Mouse (Mus musculus) heart, postnatal 14 days (tissue): ENCODE results near the gene Iars2. TPM values are rescaled to one million over a fixed set of nuclear protein-coding genes. Genes with fewer than 3 reads are reported as not detected.

Source experiments
- DNase-seq, 2 experiments: peaks; one replicate each; pipeline ENCODE4 v3.0.0; 2021 to 2022
- intact Hi-C: fragments of 180-260 bp; cut with DNase I; formaldehyde crosslinking; loops from one replicate; pipeline ENCODE4 v1.15.1; 2025
- microRNA-seq, 2 experiments: library from miRNA; unstranded; fragments of <30 nt; microRNA quantifications; one replicate each; pipeline ENCODE4 v1.2.0; 2021 to 2022
- total RNA-seq, 2 experiments: library from RNA; stranded (reverse); gene quantifications; 2 replicates each; pipeline ENCODE4 v1.2.3; 2021

Iars2 gene
- total RNA-seq, 2 experiments from 2014 or later: 68.3 to 69.7 TPM

DNA sequence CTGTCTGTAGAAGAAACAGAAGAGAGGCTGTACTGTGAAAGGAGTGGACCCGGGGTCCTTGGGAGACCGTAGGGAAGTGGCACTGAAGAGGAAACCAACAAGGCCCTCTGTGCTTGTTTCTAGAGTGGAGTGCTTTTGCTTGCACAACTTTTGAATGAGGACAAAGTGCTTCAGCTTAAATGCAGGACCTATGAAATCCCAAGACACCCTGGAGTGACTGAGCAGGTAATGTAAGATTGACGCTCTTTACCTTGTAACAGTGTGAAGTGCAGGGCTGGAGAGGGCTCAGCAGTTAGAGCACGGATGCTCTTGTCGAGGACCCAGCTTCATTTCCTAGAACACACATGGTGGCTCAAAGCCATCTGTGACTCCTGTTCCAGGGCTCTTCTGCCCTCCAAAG is 93.4 kb downstream of the Iars2 start:
- DNase-seq: no peak
- intact Hi-C loops: no loop called here

Small RNA genes within 50 kb of the gene (microRNA-seq; reads per million reads assigned to microRNA genes)
- gene Mir194-1 (0.48 to 15.6 reads per million in 2 experiments), gene Mir215 (0.12 to 54.6 reads per million in 2 experiments), gene Mir664 (59.4 to 157 reads per million in 2 experiments)

Other genes with a start within 250 kb of the Iars2 start
- 10 to 100 TPM; 21.4 to 22.0 TPM for gene Rab3gap2, start 125.3 kb downstream of the Iars2 start, total RNA-seq
- gene Bpnt1, start 2.8 kb upstream of the Iars2 start, total RNA-seq: 10 to 100 TPM; 25.4 to 28.9 TPM
- 10 to 100 TPM; 67.6 to 69.2 TPM for gene Eprs, start 33.6 kb upstream of the Iars2 start, total RNA-seq
- gene Slc30a10, start 125.5 kb upstream of the Iars2 start, total RNA-seq: not detected